Mouse (Mus musculus) layer of hippocampus, postnatal 10 days (tissue): ENCODE measurements around the gene Vps13d. TPM values are rescaled to one million over a fixed set of nuclear protein-coding genes. Genes with fewer than 3 reads are reported as not detected.

Source experiments
- DNase-seq, 2 experiments: peaks; one replicate each; pipeline ENCODE4 v3.0.0; 2021; ENCODE audit warnings: low spot score in 2 of 2
- total RNA-seq, 2 experiments: library from RNA; stranded (reverse); gene quantifications; 2 replicates each; pipeline ENCODE4 v1.2.3; 2021

Gene Vps13d
- total RNA-seq, 2 experiments from 2014 or later: 56.6 to 69.6 TPM

- no peak for DNase-seq
Observed at GRCm38 (mm10) chr4:145041223-145041870, 153.5 kb downstream of the Vps13d start.

- DNase-seq: no peak
Observed at GRCm38 (mm10) chr4:145037631-145038416, 157.0 kb downstream of the Vps13d start.

- DNase-seq: no peak
Observed at GRCm38 (mm10) chr4:145037006-145037405, 157.8 kb downstream of the Vps13d start.

GRCm38 (mm10) chr4:145035450-145035849, 159.4 kb downstream of the Vps13d start:
- DNase-seq: no peak

GRCm38 (mm10) chr4:145034506-145035243, 160.1 kb downstream of the Vps13d start:
- no peak for DNase-seq

- no peak for DNase-seq
Observed at GRCm38 (mm10) chr4:145033392-145033791, 161.4 kb downstream of the Vps13d start.

GRCm38 (mm10) chr4:145032637-145033036, 162.2 kb downstream of the Vps13d start:
- no peak for DNase-seq

GRCm38 (mm10) chr4:145031510-145031909, 163.3 kb downstream of the Vps13d start:
- no peak for DNase-seq

GRCm38 (mm10) chr4:145026449-145026851, 168.4 kb downstream of the Vps13d start:
- DNase-seq: no peak

- DNase-seq: peak in 1 of 2 experiments; percentile 53
Observed at GRCm38 (mm10) chr4:145025409-145025762, 169.4 kb downstream of the Vps13d start.

- no peak for DNase-seq
Observed at GRCm38 (mm10) chr4:145024694-145025408, 170.0 kb downstream of the Vps13d start.

- DNase-seq: no peak
Observed at GRCm38 (mm10) chr4:145023911-145024310, 170.9 kb downstream of the Vps13d start.

GRCm38 (mm10) chr4:145022815-145023214, 172.0 kb downstream of the Vps13d start:
- no peak for DNase-seq

- no peak for DNase-seq
Observed at GRCm38 (mm10) chr4:145022211-145022610, 172.6 kb downstream of the Vps13d start.

- no peak for DNase-seq
Observed at GRCm38 (mm10) chr4:145020383-145020782, 174.4 kb downstream of the Vps13d start.

- DNase-seq: no peak
Observed at GRCm38 (mm10) chr4:145019121-145019714, 175.6 kb downstream of the Vps13d start.

GRCm38 (mm10) chr4:145017745-145018144, 177.1 kb downstream of the Vps13d start:
- DNase-seq: no peak

GRCm38 (mm10) chr4:145016669-145017068, 178.1 kb downstream of the Vps13d start:
- DNase-seq: no peak

- DNase-seq: no peak
Observed at GRCm38 (mm10) chr4:145014632-145014960, 180.2 kb downstream of the Vps13d start.

GRCm38 (mm10) chr4:145013760-145014631, 180.8 kb downstream of the Vps13d start:
- no peak for DNase-seq
